ENCODE assay signal across 16 mouse cellular contexts in genomic region chr19:47780145-47780544, GRCm38 (mm10).
"Had no signal": no experiment of that assay in that cellular context is flagged by ENCODE, and none has a peak within 500 bp of the region (broad histone marks: within the 10 kb centered on the region; RNA-seq: fewer than 3 reads in every experiment).

No protein-coding gene starts in this region.

- H3K4me3 ChIP-seq: layer of hippocampus, adult 2 months; limb, embryonic 15.5 days; liver, embryonic 12.5 days; lung, embryonic 15.5 days; megakaryocyte, embryonic 14.5 days; midbrain, embryonic 15.5 days; neural tube, embryonic 12.5 days; stomach, embryonic 15.5 days had no signal

- ATAC-seq: liver, embryonic 12.5 days; midbrain, embryonic 15.5 days had no signal

- DNase-seq: kidney, adult 11 months; kidney, adult 9 months; kidney, postnatal 36 days; layer of hippocampus, postnatal 36 days; lung, postnatal 14 days; thymus, postnatal 36 days had no signal

- H3K27ac ChIP-seq: kidney, postnatal 0 days; layer of hippocampus, adult 2 months; limb, embryonic 15.5 days; liver, embryonic 12.5 days; lung, embryonic 15.5 days; macrophage; midbrain, embryonic 15.5 days; neural tube, embryonic 12.5 days; stomach, embryonic 15.5 days had no signal
